Mouse (Mus musculus) thymus, adult 2 months (tissue): ENCODE data around the gene Tysnd1. TPM values are rescaled to one million over a fixed set of nuclear protein-coding genes. Genes with fewer than 3 reads are reported as not detected.

Source experiments
- DNase-seq: peaks from one replicate; pipeline ENCODE4 v3.0.0; 2021
- H3K27ac ChIP-seq: fragments of 200-500 bp; 2 replicates; pipeline ENCODE4 v1.5.1; 2012; ENCODE audit warnings: low read length, control low read depth; ENCODE audit not compliant: control insufficient read depth, insufficient read depth
- H3K27me3 ChIP-seq: fragments of 200-500 bp; 2 replicates; pipeline ENCODE4 v1.6.1; 2012; ENCODE audit warnings: mild to moderate bottlenecking, low read length, moderate library complexity, mixed read lengths; ENCODE audit not compliant: control insufficient read depth, insufficient read depth
- H3K36me3 ChIP-seq: fragments of 200-500 bp; 2 replicates; pipeline ENCODE4 v1.6.1; 2012; ENCODE audit warnings: mild to moderate bottlenecking, low read length, moderate library complexity; ENCODE audit not compliant: control insufficient read depth, insufficient read depth
- H3K4me1 ChIP-seq: fragments of 200-500 bp; replicated peaks from 2 replicates; pipeline ENCODE4 v1.6.1; 2012; ENCODE audit warnings: low read length; ENCODE audit not compliant: control insufficient read depth, insufficient read depth
- H3K4me3 ChIP-seq: fragments of 200-500 bp; 2 replicates; pipeline ENCODE4 v1.5.1; 2012; ENCODE audit warnings: mild to moderate bottlenecking, low read length, control low read depth, moderate library complexity; ENCODE audit not compliant: control insufficient read depth, insufficient read depth
- CTCF ChIP-seq: fragments of 200-500 bp; IDR thresholded peaks from 2 replicates; pipeline ENCODE4 v1.5.1; 2012; ENCODE audit warnings: mild to moderate bottlenecking, control low read depth, low read length, moderate library complexity, borderline replicate concordance; ENCODE audit not compliant: control insufficient read depth, poor library complexity, insufficient read depth; ENCODE audit errors: extremely low read depth
- POLR2A ChIP-seq: fragments of 200-500 bp; IDR thresholded peaks from 2 replicates; pipeline ENCODE4 v1.6.1; 2012; ENCODE audit warnings: mild to moderate bottlenecking, low read length, control low read depth, moderate library complexity; ENCODE audit not compliant: control insufficient read depth, poor library complexity, insufficient read depth; ENCODE audit errors: extremely low read depth
- WGBS: fragments of 180-500 bp; shearing (Covaris S2); methylation state at CpG from one replicate; pipeline ENCODE4 v1.1.7; 2018; 5-methylcytosine and 5-hydroxymethylcytosine counted together
- polyA plus RNA-seq: library from polyadenylated mRNA; depleted of rRNA; stranded (reverse); fragments of >200 nt; gene quantifications from 2 replicates; pipeline ENCODE4 v1.2.3, GENCODE M21; 2012; rRNA removed

Tysnd1 gene
- polyA plus RNA-seq, 1 experiment: 91.6 TPM

DNA sequence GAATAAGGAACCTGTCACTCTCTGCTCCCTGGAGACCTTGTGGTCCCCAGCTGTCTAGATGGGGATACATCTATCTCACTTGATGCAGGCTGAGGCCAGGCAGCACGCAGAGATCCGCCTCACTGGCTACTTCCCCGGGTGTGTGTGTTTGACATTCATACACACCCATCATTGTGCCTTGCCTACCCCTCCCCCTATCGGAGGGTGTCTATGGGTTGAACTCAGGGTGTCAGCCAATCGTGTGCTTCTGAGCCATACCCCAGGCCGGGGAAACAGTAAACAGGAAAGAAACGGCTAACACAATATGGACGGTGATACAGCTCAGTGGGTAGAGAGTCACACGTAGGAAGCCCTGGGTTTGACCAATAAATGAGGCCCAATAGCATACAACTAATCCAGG is 54.7 kb downstream of the Tysnd1 start:
- TF ChIP-seq POLR2A (no peak), CTCF (no peak)
- Histone ChIP-seq H3K36me3 (no peaks in the 10 kb centered on the region), H3K4me1 (no peaks in the 10 kb centered on the region), H3K27ac (no peak overlapping the region), H3K27me3 (no peaks in the 10 kb centered on the region), H3K4me3 (no peak overlapping the region)
- WGBS: 97% methylated on average over 9 of the region's 9 CpGs
- no peak for DNase-seq

- DNase-seq: no peak
- WGBS: 31% methylated on average over 20 of the region's 20 CpGs
- H3K27ac ChIP-seq: no peak overlapping the region
- no peaks in the 10 kb centered on the region for H3K27me3 ChIP-seq
- H3K4me1 ChIP-seq: no peaks in the 10 kb centered on the region
- H3K36me3 ChIP-seq: no peaks in the 10 kb centered on the region
- TF ChIP-seq POLR2A (no peak), CTCF (no peak)
- H3K4me3 ChIP-seq: no peak overlapping the region
Measured at GRCm38 (mm10) chr10:61751534-61752219, 56.4 kb downstream of the Tysnd1 start.

Other genes starting within 250 kb of the Tysnd1 start
- gene Eif4ebp2, start 242.9 kb upstream of the Tysnd1 start, polyA plus RNA-seq: 277 and 313 TPM in 2 replicates
- 9.8 and 10.9 TPM in 2 replicates for gene Lrrc20, start 219.7 kb upstream of the Tysnd1 start, polyA plus RNA-seq
- gene Npffr1, start 100.0 kb upstream of the Tysnd1 start, polyA plus RNA-seq: 0.04 and 0.10 TPM in 2 replicates
- 29.9 and 36.1 TPM in 2 replicates for gene Ppa1, start 47.0 kb upstream of the Tysnd1 start, polyA plus RNA-seq
- gene Sar1a, start 15.2 kb upstream of the Tysnd1 start, polyA plus RNA-seq: 71.8 and 74.7 TPM in 2 replicates
- 10.4 and 12.0 TPM in 2 replicates for gene Aifm2, start 19.7 kb downstream of the Tysnd1 start, polyA plus RNA-seq
- gene H2afy2, start 88.6 kb downstream of the Tysnd1 start, polyA plus RNA-seq: 2.0 and 2.1 TPM in 2 replicates